Mouse (Mus musculus): ENCODE data around the gene Tmod4. TPM values are rescaled to one million over a fixed set of nuclear protein-coding genes. Genes with fewer than 3 reads are reported as not detected.
A peak's percentile ranks its signal among the peaks of the same experiment; 100 is the strongest.

Tmod4 gene
- polyA plus RNA-seq, 1 experiment from 2014 or later, result 1.2 TPM

- Histone ChIP-seq H3K36me3 (ENCODE audit: insufficient read depth) (peaks cover 10% of the 10 kb centered on the region; the same call in 1 of the 2 replicates), H3K9ac (no peak overlapping the region), H3K9me3 (ENCODE audit: low read depth, low read length) (no peaks in the 10 kb centered on the region), H3K4me1 (ENCODE audit: insufficient read depth) (no peaks in the 10 kb centered on the region), H3K27me3 (ENCODE audit: insufficient read depth, low read length) (no peaks in the 10 kb centered on the region), H3K4me3 (ENCODE audit: low read depth, low read length) (no peak overlapping the region), H3K4me2 (no peak overlapping the region), H3K27ac (ENCODE audit: low read depth) (no peak overlapping the region)
- no peak for TF ChIP-seq CTCF (IDR thresholded peaks at IDR 0.05; ENCODE audit: low read depth)
- ATAC-seq (ENCODE audit: insufficient read depth) (no peak), DNase-seq (no peak)
- whole genome bisulfite sequencing, result 77% methylated on average over 3 of the region's 3 CpGs
Measured at GRCm38 (mm10) chr3:95136336-95136735, 12.1 kb downstream of the Tmod4 start.

DNA sequence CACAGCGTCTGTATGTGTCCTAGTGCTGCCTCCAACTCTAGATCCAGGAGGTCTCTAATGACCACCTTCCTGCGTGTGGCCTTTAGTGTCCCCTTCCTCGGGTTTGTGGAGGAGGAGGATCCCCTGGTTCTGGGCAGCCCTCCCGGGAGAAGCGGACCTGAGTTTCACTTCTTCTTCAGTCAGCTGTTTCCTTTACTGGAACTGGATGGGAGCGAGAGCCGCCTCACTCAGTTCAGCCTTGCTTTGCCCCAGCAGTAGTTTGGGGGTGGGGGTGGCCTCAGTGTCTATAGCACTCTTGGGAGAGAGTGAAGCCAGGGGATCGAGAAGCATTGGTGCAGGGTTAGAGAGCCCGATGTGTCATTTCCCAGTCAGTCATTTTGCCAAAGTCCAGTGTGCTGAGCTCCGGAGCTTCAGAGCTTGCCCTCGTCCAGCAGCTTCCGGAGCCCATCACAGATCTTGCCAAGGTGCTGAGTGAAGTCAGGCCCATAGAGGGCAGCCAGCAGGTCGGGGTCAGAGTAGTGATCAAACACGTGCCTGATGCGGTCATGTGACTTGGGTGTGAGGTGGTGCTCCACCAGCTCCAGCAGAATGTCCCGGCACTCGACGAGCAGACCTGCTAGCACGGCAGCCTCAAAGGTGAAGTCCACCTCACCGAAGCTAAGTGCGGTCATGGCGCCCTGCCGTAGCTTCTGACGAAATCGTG lies 15.5 kb downstream of the Tmod4 start:
- no peak for TF ChIP-seq CTCF (IDR thresholded peaks at IDR 0.05; ENCODE audit: low read depth)
- 65% methylated on average over 25 of the region's 25 CpGs for WGBS
- no peak overlapping the region for H3K27ac ChIP-seq (ENCODE audit: low read depth)
- H3K9me3 ChIP-seq (ENCODE audit: low read depth, low read length), result no peaks in the 10 kb centered on the region
- no peaks in the 10 kb centered on the region for H3K4me1 ChIP-seq (ENCODE audit: insufficient read depth)
- no peaks in the 10 kb centered on the region for H3K27me3 ChIP-seq (ENCODE audit: insufficient read depth, low read length)
- no peak overlapping the region for H3K4me3 ChIP-seq (ENCODE audit: low read depth, low read length)
- H3K4me2 ChIP-seq, result no peak overlapping the region
- peaks cover 10% of the 10 kb centered on the region; the same call in 1 of the 2 replicates for H3K36me3 ChIP-seq (ENCODE audit: insufficient read depth)
- H3K9ac ChIP-seq, result no peak overlapping the region
- no peak for ATAC-seq (ENCODE audit: insufficient read depth)
- no peak for DNase-seq

- no peaks in the 10 kb centered on the region for H3K27me3 ChIP-seq (ENCODE audit: insufficient read depth, low read length)
- ATAC-seq (ENCODE audit: insufficient read depth) (no peak), DNase-seq (no peak)
- no peaks in the 10 kb centered on the region for H3K4me1 ChIP-seq (ENCODE audit: insufficient read depth)
- H3K4me3 ChIP-seq (ENCODE audit: low read depth, low read length), result no peak overlapping the region
- no peaks in the 10 kb centered on the region for H3K9me3 ChIP-seq (ENCODE audit: low read depth, low read length)
- no peak for TF ChIP-seq CTCF (IDR thresholded peaks at IDR 0.05; ENCODE audit: low read depth)
- 51% methylated on average over 18 of the region's 18 CpGs for WGBS
- H3K9ac ChIP-seq, result no peak overlapping the region
- H3K27ac ChIP-seq (ENCODE audit: low read depth), result no peak overlapping the region
- H3K4me2 ChIP-seq, result no peak overlapping the region
- peaks cover 10% of the 10 kb centered on the region; the same call in 1 of the 2 replicates for H3K36me3 ChIP-seq (ENCODE audit: insufficient read depth)
Measured at GRCm38 (mm10) chr3:95140289-95140595, 16.0 kb downstream of the Tmod4 start.

GRCm38 (mm10) chr3:95140795-95141194 lies 16.5 kb downstream of the Tmod4 start:
- ATAC-seq (ENCODE audit: insufficient read depth) (no peak), DNase-seq (no peak)
- Histone ChIP-seq H3K4me1 (ENCODE audit: insufficient read depth) (no peaks in the 10 kb centered on the region), H3K4me3 (ENCODE audit: low read depth, low read length) (no peak overlapping the region), H3K9ac (no peak overlapping the region), H3K27me3 (ENCODE audit: insufficient read depth, low read length) (no peaks in the 10 kb centered on the region), H3K27ac (ENCODE audit: low read depth) (no peak overlapping the region), H3K36me3 (ENCODE audit: insufficient read depth) (peaks cover 10% of the 10 kb centered on the region; the same call in 1 of the 2 replicates), H3K9me3 (ENCODE audit: low read depth, low read length) (no peaks in the 10 kb centered on the region), H3K4me2 (no peak overlapping the region)
- WGBS, result 89% methylated on average over 6 of the region's 6 CpGs
- TF ChIP-seq CTCF (IDR thresholded peaks at IDR 0.05; ENCODE audit: low read depth), result no peak

DNA sequence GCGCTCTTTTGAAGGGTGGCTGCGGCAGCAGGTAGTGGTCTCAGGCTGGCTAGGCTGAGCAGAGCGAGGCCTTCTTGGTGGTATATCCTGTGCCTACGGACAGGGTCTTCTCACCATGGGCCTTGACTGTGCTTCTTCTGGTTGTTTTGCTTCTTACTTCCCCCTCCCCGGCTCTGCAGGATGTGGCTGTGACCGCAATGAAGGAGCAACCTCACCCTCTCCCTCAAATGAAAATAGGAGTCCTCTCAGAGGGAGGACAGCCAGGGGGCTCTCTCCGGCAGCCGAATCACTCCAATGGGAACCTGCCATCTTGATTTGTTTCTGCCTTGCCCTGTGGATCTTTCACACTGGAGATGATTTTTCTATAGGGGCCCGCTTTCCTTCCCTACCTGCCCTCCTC lies 17.2 kb downstream of the Tmod4 start:
- Histone ChIP-seq H3K9me3 (ENCODE audit: low read depth, low read length) (no peaks in the 10 kb centered on the region), H3K27ac (ENCODE audit: low read depth) (no peak overlapping the region), H3K9ac (no peak overlapping the region), H3K4me2 (no peak overlapping the region), H3K4me1 (ENCODE audit: insufficient read depth) (no peaks in the 10 kb centered on the region), H3K4me3 (ENCODE audit: low read depth, low read length) (no peak overlapping the region), H3K27me3 (ENCODE audit: insufficient read depth, low read length) (no peaks in the 10 kb centered on the region), H3K36me3 (ENCODE audit: insufficient read depth) (peaks cover 10% of the 10 kb centered on the region; the same call in 1 of the 2 replicates)
- TF ChIP-seq CTCF (IDR thresholded peaks at IDR 0.05; ENCODE audit: low read depth), result no peak
- 88% methylated on average over 9 of the region's 9 CpGs for WGBS
- ATAC-seq (ENCODE audit: insufficient read depth), result no peak
- no peak for DNase-seq

- 80% methylated on average over 10 of the region's 10 CpGs for WGBS
- ATAC-seq (ENCODE audit: insufficient read depth) (peak; percentile 48; the same call in 1 of the 2 replicates), DNase-seq (no peak)
- H3K4me2 ChIP-seq, result no peak within 1 kb of the TSS
- H3K36me3 ChIP-seq (ENCODE audit: insufficient read depth), result peaks cover 10% of the 10 kb centered on the region; the same call in 1 of the 2 replicates
- H3K9me3 ChIP-seq (ENCODE audit: low read depth, low read length), result no peaks in the 10 kb centered on the region
- H3K4me3 ChIP-seq (ENCODE audit: low read depth, low read length), result no peak within 1 kb of the TSS
- H3K4me1 ChIP-seq (ENCODE audit: insufficient read depth), result no peaks in the 10 kb centered on the region
- no peak within 1 kb of the TSS for H3K27ac ChIP-seq (ENCODE audit: low read depth)
- no peaks in the 10 kb centered on the region for H3K27me3 ChIP-seq (ENCODE audit: insufficient read depth, low read length)
- H3K9ac ChIP-seq, result no peak within 1 kb of the TSS
- no peak for TF ChIP-seq CTCF (IDR thresholded peaks at IDR 0.05; ENCODE audit: low read depth)
Measured at GRCm38 (mm10) chr3:95141952-95142616, 17.8 kb downstream of the Tmod4 start, which contains the start of gene Tnfaip8l2. TSS of gene Tnfaip8l2 (minus strand) at chr3:95142360.

DNA sequence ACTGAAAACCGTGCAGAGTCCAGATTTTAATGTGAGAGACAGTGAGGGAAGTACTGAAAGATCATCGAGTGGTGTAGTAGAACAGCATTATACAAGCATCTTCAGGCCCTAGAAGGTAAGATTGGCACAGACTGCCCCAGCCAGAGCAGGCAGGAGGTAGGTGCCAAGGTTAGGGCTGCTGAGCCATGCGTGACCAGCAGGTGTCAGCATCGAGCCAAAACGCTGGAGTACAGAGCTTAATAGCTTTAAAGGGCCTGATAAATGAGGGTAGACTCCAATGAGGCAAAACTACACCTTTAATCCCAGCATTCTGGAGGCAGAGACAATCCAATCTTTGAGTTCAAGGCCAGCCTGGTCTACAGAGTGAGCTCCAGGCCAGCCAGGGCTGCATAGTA lies 18.3 kb downstream of the Tmod4 start:
- Histone ChIP-seq H3K36me3 (ENCODE audit: insufficient read depth) (peaks cover 10% of the 10 kb centered on the region; the same call in 1 of the 2 replicates), H3K9ac (no peak overlapping the region), H3K27me3 (ENCODE audit: insufficient read depth, low read length) (no peaks in the 10 kb centered on the region), H3K4me1 (ENCODE audit: insufficient read depth) (no peaks in the 10 kb centered on the region), H3K27ac (ENCODE audit: low read depth) (no peak overlapping the region), H3K4me3 (ENCODE audit: low read depth, low read length) (no peak overlapping the region), H3K4me2 (no peak overlapping the region), H3K9me3 (ENCODE audit: low read depth, low read length) (no peaks in the 10 kb centered on the region)
- peak; percentile 97 for TF ChIP-seq CTCF (IDR thresholded peaks at IDR 0.05; ENCODE audit: low read depth)
- DNase-seq (peak; percentile 93), ATAC-seq (ENCODE audit: insufficient read depth) (peak; percentile 47)
- 7% methylated on average over 5 of the region's 5 CpGs for WGBS

Measured in lung, embryonic 14.5 days (tissue).